Mouse (Mus musculus) liver, postnatal 0 days (tissue): ENCODE results near the gene Ctnnbip1.

Source experiments
- CTCF ChIP-seq: sonication (generic); IDR thresholded peaks from 2 replicates; pipeline ENCODE4 v1.5.1; 2016; ENCODE audit warnings: antibody characterized with exemption, low read depth
- EP300 ChIP-seq: IDR thresholded peaks from 2 replicates; pipeline ENCODE4 v1.6.1; 2016; ENCODE audit warnings: antibody characterized with exemption, low read depth, mild to moderate bottlenecking

DNA sequence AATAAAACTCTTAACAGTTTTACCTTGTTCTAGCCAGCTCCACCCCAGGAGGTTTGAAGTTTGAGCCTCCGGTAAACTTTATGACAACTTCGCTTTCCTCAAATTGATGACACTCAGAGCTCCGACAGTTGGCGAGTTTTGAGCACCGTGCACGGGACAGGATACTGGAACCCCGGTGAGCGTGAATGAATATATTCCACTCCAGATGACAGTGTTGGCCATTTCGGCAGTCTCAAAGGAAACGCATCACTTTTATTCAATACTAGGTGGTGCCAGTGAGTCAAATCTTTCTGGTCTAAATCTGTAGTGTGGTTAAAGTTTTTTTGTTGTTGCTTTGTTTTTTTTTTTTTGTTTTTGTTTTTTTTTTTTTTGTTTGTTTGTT, 32.2 kb upstream of the Ctnnbip1 start:
- TF ChIP-seq EP300 (no peak), CTCF (peak; percentile 46)
